Mouse (Mus musculus) bone marrow, adult 2 months (tissue): ENCODE results near the gene Sypl. TPM values are rescaled to one million over a fixed set of nuclear protein-coding genes. Genes with fewer than 3 reads are reported as not detected.

ENCODE experiments used
- H3K27ac ChIP-seq: fragments of 200-500 bp; 2 replicates; pipeline ENCODE4 v1.5.1; 2012; ENCODE audit warnings: low read depth, mild to moderate bottlenecking, control low read depth, inconsistent platforms, low read length; ENCODE audit not compliant: control insufficient read depth, poor library complexity, insufficient read depth
- H3K4me1 ChIP-seq: fragments of 200-500 bp; 2 replicates; pipeline ENCODE4 v1.6.1; 2011; ENCODE audit warnings: low read length; ENCODE audit not compliant: control insufficient read depth, insufficient read depth
- H3K4me3 ChIP-seq: fragments of 200-500 bp; replicated peaks from 2 replicates; pipeline ENCODE3; 2011; ENCODE audit warnings: mild to moderate bottlenecking, low read depth, low read length, control low read depth; ENCODE audit not compliant: control insufficient read depth
- CTCF ChIP-seq: fragments of 200-500 bp; IDR thresholded peaks from 2 replicates; pipeline ENCODE4 v1.5.1; 2011; ENCODE audit warnings: low read length, control low read depth; ENCODE audit not compliant: control insufficient read depth, insufficient read depth
- POLR2A ChIP-seq: fragments of 200-500 bp; IDR thresholded peaks from 2 replicates; pipeline ENCODE4 v1.6.1; 2011; ENCODE audit warnings: low read depth, mild to moderate bottlenecking, control low read depth, low read length, borderline replicate concordance; ENCODE audit not compliant: control insufficient read depth
- WGBS: fragments of 180-500 bp; shearing (Covaris S2); methylation state at CpG from one replicate; pipeline ENCODE4 v1.1.7; 2018; 5-methylcytosine and 5-hydroxymethylcytosine counted together
- polyA plus RNA-seq: library from polyadenylated mRNA; stranded (reverse); fragments of >200 nt; gene quantifications from 2 replicates; pipeline ENCODE4 v1.2.4, GENCODE M21; 2011; ENCODE audit warnings: low replicate concordance; ENCODE audit not compliant: missing spikeins, insufficient read depth, insufficient read length

Gene Sypl
- polyA plus RNA-seq, 1 experiment, result 25.4 TPM

- no peak overlapping the region for H3K4me3 ChIP-seq
- no peak overlapping the region for H3K27ac ChIP-seq
- H3K4me1 ChIP-seq, result peaks cover 6% of the 10 kb centered on the region
- 74% methylated on average over 5 of the region's 5 CpGs for WGBS
- no peak for TF ChIP-seq CTCF
- TF ChIP-seq POLR2A, result no peak
Observed at GRCm38 (mm10) chr12:32919527-32919926, 34.2 kb upstream of the Sypl start.

DNA sequence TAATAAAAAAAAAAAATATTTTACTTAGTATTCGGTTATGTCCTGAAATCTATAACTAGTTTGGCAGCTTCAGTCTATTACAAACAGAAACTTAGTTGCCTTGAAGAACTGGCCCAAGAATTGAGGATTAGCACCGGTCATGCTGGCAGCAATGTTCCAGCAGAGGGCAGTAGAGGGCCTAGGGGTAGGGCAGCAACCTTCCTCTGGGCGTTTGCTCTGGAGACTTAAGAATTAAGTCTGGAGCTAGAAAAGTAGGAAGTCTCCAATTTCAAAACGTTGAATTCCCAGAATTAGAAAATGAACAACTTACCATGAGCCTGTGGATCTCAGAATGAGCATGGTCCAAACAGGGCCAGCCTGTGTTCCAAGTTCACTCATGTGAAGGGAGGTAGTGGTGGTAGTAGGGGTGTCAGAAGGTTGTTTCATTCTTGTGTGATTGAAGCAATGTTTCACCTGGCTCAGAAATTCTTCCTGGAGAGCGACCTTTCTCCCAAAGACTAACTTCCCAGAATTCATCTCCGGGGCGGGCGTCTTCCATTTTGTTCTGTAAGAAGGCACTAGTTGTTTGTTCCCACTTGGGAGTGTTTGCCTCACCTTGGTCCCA, 33.4 kb upstream of the Sypl start:
- no peak overlapping the region for H3K27ac ChIP-seq
- no peak for TF ChIP-seq POLR2A
- TF ChIP-seq CTCF, result peak; percentile 94
- peaks cover 6% of the 10 kb centered on the region for H3K4me1 ChIP-seq
- 45% methylated on average over 8 of the region's 8 CpGs for WGBS
- H3K4me3 ChIP-seq, result no peak overlapping the region

DNA sequence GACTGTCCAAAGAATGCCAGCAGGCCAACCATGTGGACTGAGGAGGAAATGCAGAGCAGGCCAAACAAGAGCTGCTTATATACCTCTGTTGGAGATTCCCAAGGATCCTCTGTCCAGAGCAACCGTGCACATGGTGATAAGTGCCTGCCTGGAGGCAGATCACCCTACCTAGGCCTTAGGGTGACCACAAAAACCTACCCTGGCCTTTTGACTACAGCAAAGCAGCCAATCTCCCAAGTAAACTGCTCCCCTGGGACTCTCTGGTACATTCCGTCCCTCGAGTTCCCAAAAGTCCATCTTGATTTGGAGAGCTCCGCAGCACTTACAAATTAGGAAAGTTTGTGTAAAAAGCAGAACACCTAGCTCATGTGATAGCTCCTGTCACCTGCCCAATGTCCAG, 32.6 kb upstream of the Sypl start:
- H3K4me1 ChIP-seq, result peaks cover 6% of the 10 kb centered on the region
- WGBS, result 79% methylated on average over 4 of the region's 4 CpGs
- no peak overlapping the region for H3K4me3 ChIP-seq
- TF ChIP-seq POLR2A, result no peak
- no peak for TF ChIP-seq CTCF
- no peak overlapping the region for H3K27ac ChIP-seq

DNA sequence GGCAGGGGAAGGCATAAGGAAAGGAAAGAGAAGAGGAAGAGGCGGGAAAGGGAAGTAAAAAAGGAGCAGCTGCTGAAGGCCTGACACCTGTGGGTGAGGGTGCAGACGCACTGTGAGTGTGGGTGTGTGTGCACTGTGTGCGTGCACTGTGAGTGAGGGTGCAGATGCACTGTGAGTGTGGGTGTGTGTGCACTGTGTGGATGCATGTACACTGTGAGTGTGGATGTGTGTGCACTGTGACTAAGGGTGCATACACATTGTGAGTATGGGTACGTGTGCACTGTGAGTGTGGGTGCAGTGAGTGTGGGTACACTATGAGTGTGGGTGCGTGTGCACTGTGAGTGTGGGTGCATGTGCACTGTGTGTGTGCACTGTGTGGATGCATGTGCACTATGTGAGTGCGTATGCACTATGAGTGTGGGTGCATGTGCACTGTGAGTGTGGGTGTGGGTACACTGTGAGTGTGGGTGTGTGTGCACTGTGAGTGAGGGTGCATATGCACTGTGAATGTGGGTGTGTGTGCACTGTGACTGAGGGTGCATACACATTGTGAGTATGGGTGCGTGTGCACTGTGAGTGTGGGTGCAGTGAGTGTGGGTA, 32.1 kb upstream of the Sypl start:
- Histone ChIP-seq H3K27ac (no peak overlapping the region), H3K4me1 (peaks cover 6% of the 10 kb centered on the region), H3K4me3 (no peak overlapping the region)
- TF ChIP-seq CTCF (no peak), POLR2A (no peak)
- 69% methylated on average over 7 of the region's 7 CpGs for WGBS

- TF ChIP-seq CTCF, result no peak
- no peak for TF ChIP-seq POLR2A
- Histone ChIP-seq H3K27ac (no peak overlapping the region), H3K4me3 (no peak overlapping the region), H3K4me1 (peaks cover 6% of the 10 kb centered on the region)
- 68% methylated on average over 3 of the region's 3 CpGs for WGBS
Observed at GRCm38 (mm10) chr12:32924245-32924644, 29.4 kb upstream of the Sypl start.

- no peak overlapping the region for H3K4me3 ChIP-seq
- TF ChIP-seq POLR2A (no peak), CTCF (no peak)
- peaks cover 4% of the 10 kb centered on the region for H3K4me1 ChIP-seq
- 79% methylated on average over 18 of the region's 18 CpGs for WGBS
- no peak overlapping the region for H3K27ac ChIP-seq
Observed at GRCm38 (mm10) chr12:32926331-32927172, 27.1 kb upstream of the Sypl start.

DNA sequence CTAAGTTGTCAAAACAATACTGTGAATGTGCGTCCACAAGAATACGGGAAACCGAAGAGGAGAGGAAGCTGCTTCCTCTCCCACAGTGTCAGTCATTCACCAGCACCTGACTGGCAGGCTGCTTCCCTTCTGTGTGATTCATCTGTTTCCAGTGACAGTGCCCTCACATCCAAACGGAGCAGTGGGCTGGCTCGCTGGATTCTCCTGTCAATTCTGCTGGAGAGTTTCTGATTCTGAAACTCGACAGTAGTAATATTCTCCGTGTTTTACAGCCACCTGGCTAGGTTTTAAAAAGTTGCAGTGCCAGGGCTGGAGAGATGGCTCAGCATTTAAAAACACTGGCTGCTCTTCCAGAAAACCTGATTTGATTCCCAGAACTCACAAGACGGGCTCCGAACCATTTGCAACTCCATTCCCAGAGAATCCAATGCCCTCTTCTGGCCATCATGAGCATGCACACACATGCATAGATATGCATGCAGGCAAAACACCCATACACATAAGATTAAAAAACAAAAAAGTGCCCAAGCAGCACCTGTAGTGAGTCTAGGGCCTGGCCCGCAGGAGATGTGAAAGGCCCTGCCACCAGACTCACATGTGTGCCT, 26.4 kb upstream of the Sypl start:
- Histone ChIP-seq H3K27ac (no peak overlapping the region), H3K4me3 (no peak overlapping the region), H3K4me1 (no peaks in the 10 kb centered on the region)
- TF ChIP-seq POLR2A (no peak), CTCF (no peak)
- WGBS, result 79% methylated on average over 10 of the region's 10 CpGs

GRCm38 (mm10) chr12:32928180-32928579, 25.5 kb upstream of the Sypl start:
- WGBS, result 79% methylated on average over 3 of the region's 3 CpGs
- Histone ChIP-seq H3K4me3 (no peak overlapping the region), H3K27ac (no peak overlapping the region), H3K4me1 (no peaks in the 10 kb centered on the region)
- TF ChIP-seq CTCF, result no peak
- no peak for TF ChIP-seq POLR2A
